Mouse (Mus musculus) cortical plate, adult 2 months (tissue): ENCODE measurements around the gene Hcn1.

Source experiments
- CTCF ChIP-seq: fragments of 200-500 bp; IDR thresholded peaks from 2 replicates; pipeline ENCODE4 v1.5.1; 2011; ENCODE audit warnings: mild to moderate bottlenecking, control low read depth, low read length; ENCODE audit not compliant: insufficient read depth; ENCODE audit errors: extremely low read depth
- POLR2A ChIP-seq: fragments of 200-500 bp; IDR thresholded peaks from 2 replicates; pipeline ENCODE4 v1.6.1; 2011; ENCODE audit warnings: mild to moderate bottlenecking, low read length, control low read depth; ENCODE audit not compliant: insufficient read depth; ENCODE audit errors: extremely low read depth

DNA sequence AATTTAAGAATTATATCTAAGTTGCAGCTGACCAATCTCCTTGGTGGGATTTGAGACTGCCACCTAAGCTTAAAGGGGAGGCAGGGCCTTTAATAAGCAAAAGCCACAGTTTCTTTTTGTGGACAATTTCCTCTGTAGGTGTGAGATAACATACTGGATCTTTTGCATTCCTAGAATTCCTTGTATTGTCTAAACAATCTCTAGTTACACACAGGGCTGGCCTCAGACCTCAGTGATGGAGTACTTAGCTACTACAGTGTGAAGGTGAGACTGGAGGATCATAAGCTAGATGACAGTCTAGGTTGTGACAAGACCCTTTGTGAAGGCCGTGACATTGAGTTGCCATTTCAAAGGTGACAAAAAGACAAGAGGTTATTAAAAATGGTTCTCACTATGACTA, 419.1 kb downstream of the Hcn1 start:
- TF ChIP-seq CTCF (no peak), POLR2A (no peak)
